Mouse (Mus musculus) C2C12 (cell line): Measurements from ENCODE around the gene Zfp518a.

Experiments used
- CEBPB ChIP-seq: IDR thresholded peaks from one replicate; pipeline ENCODE4 v1.6.1; 2011; ENCODE audit warnings: low read depth, mild to moderate bottlenecking, control low read depth, moderate library complexity
- CTCF ChIP-seq: IDR thresholded peaks from one replicate; pipeline ENCODE4 v1.5.1; 2011; ENCODE audit not compliant: control insufficient read depth, insufficient read depth, insufficient read length
- MAX ChIP-seq: IDR thresholded peaks from one replicate; pipeline ENCODE4 v1.6.1; 2011; ENCODE audit warnings: mild to moderate bottlenecking, control low read depth
- MYOG ChIP-seq: IDR thresholded peaks from one replicate; pipeline ENCODE4 v1.6.1; 2011; ENCODE audit not compliant: control insufficient read depth, insufficient read length; ENCODE audit errors: extremely low read depth
- USF1 ChIP-seq: IDR thresholded peaks from one replicate; pipeline ENCODE4 v1.6.1; 2011; ENCODE audit warnings: low read depth, mild to moderate bottlenecking, control low read depth, moderate library complexity

DNA sequence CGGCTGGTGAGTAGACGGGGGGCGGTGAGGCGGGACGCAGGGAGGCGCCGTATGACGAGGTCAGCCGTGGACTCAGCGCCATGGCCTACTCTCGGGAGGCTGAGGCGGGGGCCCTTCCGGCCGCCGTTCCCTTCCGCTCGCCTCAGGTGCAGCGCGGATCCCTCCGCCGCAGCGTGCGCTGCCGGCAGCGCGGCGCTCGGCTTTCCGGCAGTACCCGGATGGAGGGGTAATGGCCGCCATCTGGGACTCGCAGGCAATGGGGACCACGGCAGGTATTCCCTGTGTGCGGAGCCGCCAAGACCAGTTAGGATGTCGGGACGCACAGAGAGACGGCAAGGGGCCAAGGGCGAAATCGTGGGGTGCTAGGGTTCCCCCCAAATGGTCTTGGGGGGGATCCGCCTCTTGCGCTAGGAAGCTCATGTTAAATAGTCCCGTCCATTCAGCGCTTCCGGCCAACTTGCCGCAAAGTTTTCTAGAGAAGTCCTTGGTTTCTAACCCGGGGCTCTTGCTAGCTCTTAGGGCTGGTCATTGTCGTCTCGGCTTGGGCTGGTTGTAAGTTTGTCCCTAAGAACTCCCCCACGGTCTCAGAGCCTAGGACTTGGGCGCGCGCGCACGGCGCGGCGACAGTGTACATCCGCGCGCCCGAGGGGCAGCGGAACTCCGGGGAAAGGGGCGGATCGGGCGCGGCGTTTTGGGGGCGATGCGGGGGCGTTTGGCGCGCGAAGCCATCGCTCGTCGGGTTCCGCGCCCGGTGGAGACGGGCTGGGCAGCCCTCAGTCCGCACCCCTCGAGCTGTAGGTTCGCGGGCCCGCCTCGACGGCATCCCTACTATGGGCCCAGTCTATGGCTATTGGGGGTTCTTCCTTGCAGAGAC, at the start of gene Zfp518a:
- no peak for TF ChIP-seq CTCF
- no peak for TF ChIP-seq USF1
- no peak for TF ChIP-seq CEBPB
- TF ChIP-seq MAX, result peak; percentile 46
- no peak for TF ChIP-seq MYOG
